Mouse (Mus musculus) embryonic fibroblast, embryonic 13.5 days (primary cell): ENCODE measurements around the gene Adamts12.

Source experiments
- CTCF ChIP-seq: IDR thresholded peaks from 2 replicates; pipeline ENCODE4 v1.5.1; 2011; ENCODE audit warnings: mild to moderate bottlenecking, control low read depth, low read length, moderate library complexity, borderline replicate concordance; ENCODE audit not compliant: insufficient read depth
- POLR2A ChIP-seq: IDR thresholded peaks from 2 replicates; pipeline ENCODE4 v1.6.1; 2011; ENCODE audit warnings: low read depth, mild to moderate bottlenecking, control low read depth, low read length, moderate library complexity

DNA sequence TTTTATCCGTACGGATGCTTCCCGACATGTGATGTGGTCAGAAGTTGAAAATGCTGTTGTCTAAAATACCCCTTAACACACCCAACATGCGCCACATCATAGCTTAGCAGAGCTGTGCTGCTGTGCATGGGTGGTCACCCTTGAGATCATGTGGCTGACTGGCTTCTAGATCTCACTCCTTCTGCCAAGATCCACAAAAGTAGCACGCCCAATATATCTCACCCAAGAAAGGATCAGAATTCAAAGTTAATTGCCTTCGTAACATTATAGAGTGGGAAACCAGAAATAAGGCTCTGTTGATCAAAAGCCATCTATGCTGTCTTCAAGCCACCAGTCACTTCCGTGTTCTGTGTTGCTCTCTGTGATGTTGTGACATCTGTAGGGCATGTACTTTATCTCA is 3.3 kb downstream of the Adamts12 start:
- no peak for TF ChIP-seq POLR2A
- TF ChIP-seq CTCF, result no peak
